Mouse (Mus musculus): ENCODE results near the gene Chrm3. TPM values are rescaled to one million over a fixed set of nuclear protein-coding genes. Genes with fewer than 3 reads are reported as not detected.
"Not testable (repeated sequence)": the region's sequence is repeated elsewhere in the genome, so short reads cannot be mapped to it uniquely, and the experiment has no call there.

Chrm3 gene
- under 1 TPM; 0.25 to 0.33 TPM for total RNA-seq (2021)
- long read RNA-seq, experiment 1 = 0 reads
- long read RNA-seq, experiment 2, partial matches to known transcripts = 0 of 1 reads
- long read RNA-seq, experiment 2, other reads (novel, unspliced or antisense) = 1 of 1 reads

GRCm38 (mm10) chr13:10360777-10361176 is at the start of gene Chrm3:
TSS of gene Chrm3 (minus strand) at chr13:10360847.
- peak; percentile 22 to 25 for DNase-seq

DNA sequence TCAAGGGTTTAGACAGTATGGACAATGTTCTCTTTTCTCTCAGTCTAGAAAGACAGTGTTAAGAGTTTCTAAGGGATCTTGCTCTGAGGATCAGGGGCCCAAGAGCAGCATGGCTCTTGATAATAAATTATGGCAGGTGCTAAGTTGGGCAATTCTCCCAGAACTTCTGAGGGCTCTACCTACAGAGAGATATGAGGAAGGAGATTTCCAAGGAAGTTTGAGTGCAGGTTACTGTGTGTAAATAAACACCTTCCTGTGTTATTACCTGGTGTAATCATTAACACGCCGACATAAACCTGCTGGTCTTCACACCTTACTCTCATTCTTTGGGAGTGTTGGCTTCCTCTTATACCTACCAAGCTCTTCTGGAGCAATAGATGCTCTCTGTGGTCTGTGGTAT is 33.7 kb upstream of the Chrm3 start:
- intact Hi-C loops (cut with DNase I) = no loop called here
- no peak for DNase-seq

More at GRCm38 (mm10) chr13:10360777-10361176, at the start of gene Chrm3:
- intact Hi-C loops (cut with DNase I) = no loop called here

- intact Hi-C loops (cut with DNase I); DNase-seq: not testable (repeated sequence)
Measured at GRCm38 (mm10) chr13:10375487-10375886, 14.8 kb upstream of the Chrm3 start.

- DNase-seq = peak in 1 of 2 experiments; percentile 15
- intact Hi-C loops (cut with DNase I) = no loop called here
Measured at GRCm38 (mm10) chr13:10360199-10360694, 400 bp downstream of the Chrm3 start.

DNA sequence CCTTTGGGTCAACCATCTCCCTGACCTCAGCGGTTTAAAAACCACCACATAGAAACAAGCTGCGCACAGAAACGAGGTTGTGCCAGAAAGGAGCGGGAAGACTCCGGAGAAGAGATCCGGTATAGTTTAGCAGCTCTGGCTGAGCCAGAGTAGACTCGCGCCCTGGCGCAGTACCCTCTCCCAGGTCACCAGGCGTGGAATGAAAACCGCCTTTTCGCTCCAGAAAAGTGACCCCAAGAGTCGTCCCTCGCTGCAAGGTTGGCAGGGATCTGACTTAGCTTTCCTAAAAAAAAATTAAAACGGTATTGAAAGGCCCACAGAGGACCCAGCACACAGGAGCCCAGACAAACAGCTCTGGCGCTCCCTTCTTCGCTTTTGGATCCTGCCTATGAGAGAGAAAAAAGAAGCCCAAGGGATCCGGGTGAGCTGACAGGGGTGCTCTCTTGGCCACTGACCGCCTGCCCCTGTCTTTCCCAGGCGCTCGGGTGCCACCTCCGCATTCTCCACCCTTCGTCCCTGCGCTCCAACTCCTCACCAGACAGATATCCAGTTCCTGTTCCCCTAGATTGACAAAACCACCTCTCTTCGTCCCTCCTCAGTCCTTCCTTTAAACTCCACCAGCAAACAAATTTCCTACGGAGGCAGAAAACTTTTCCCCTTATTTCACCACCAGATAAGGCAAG is 990 bp downstream of the Chrm3 start:
- intact Hi-C loops (cut with DNase I) = no loop called here

DNA sequence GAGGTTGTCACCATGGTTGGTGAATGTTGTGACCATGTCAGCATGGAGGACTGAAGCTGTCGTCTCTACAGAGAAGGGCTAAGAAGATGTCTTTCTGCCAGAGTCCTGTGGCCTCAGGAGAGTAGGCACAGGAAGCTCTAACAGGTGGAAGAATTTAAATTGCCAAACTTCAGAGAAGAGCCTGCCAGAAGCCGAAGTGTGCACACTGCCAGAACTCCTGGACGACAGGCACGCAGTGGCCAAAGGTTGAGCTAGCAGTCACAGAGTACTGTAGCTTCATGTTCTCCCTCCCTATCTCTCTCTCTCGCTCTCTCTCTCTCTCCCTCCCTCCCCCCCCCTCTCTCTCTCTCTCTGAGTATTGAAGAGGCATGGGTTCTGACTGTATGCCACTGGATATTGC is 4.9 kb downstream of the Chrm3 start:
- DNase-seq = no peak
- intact Hi-C loops (cut with DNase I) = no loop called here

More for the DNA sequence above, 990 bp downstream of the Chrm3 start:
- DNase-seq = peak in 1 of 2 experiments; percentile 12

DNA sequence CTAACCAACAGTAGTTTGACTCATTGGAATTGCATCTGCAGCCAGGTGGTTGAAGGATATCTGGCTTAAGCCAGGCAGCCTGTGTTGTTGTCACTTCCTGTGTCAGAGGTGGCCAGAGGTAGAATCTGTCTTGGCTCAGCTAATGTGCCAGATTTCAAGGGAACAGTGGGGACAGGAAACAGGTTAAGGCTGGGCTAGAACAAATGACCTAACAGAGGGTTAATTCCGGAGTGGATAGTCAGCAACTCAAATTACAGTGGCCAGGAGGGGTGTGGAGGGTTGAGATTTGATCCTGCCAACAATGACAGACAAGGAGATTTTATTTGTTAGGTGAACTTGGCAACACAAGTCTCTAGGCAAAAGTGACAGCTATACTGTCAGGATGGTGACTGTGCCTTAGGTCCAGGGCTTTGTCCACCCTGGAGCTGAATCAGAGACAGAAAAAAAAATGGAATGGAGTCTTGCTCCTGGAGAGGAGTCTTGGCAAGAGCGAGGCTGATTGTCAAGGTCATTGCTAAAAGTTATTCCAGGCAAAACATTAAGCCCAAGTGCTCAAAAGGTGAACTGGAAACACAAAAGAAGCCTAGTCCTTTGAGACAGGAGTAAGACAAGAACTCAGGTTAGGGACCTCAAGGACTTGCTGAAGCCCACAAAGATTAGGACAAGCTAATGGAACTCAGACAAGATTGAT is 5.6 kb downstream of the Chrm3 start:
- no peak for DNase-seq
- intact Hi-C loops (cut with DNase I) = no loop called here

GRCm38 (mm10) chr13:10352141-10352540 is 8.5 kb downstream of the Chrm3 start:
- DNase-seq = no peak
- intact Hi-C loops (cut with DNase I) = no loop called here

DNA sequence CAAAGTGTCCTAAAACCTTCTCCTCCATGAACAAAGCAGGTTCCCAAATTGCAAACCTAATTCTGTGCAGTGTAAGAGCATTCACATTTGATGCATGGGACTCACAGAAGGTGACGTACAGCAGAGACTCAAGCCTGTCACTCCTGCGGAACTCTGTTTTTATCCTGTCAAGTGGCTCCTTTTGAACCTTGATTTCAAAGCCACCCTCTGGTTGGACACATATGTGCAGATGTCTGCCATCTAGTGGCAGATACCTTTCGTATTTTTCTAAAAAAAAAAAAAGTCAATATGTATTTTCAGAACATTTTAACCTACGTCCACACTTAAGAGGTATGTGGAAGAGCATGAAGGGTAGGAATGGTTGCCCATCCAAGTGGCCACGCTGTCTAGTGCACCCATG is 16.3 kb downstream of the Chrm3 start:
- no peak for DNase-seq
- intact Hi-C loops (cut with DNase I) = no loop called here

DNA sequence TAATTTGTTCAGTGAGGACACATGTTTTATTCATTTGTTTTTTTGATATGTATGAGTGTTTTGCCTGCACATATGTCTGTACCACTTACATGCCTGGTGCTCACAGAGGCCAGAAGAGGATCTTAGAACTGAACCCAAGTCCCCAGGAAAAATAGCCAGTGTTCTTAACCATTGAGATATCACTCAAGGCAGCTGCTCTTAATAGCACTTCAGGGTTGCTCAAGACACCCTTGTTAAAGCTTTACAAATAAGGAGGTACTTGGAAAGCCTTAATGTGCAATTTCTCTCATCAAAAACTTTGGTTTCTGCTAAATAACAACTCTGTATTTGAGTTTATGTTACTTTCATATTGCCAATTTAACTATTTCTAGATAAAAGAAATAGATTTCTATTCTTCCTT is 25.1 kb downstream of the Chrm3 start:
- intact Hi-C loops (cut with DNase I) = no loop called here
- DNase-seq = no peak

- intact Hi-C loops (cut with DNase I) = no loop called here
- DNase-seq = no peak
Measured at GRCm38 (mm10) chr13:10332762-10333161, 27.9 kb downstream of the Chrm3 start.

GRCm38 (mm10) chr13:10309811-10310210 is 50.8 kb downstream of the Chrm3 start:
- intact Hi-C loops (cut with DNase I) = no loop called here
- no peak for DNase-seq

DNA sequence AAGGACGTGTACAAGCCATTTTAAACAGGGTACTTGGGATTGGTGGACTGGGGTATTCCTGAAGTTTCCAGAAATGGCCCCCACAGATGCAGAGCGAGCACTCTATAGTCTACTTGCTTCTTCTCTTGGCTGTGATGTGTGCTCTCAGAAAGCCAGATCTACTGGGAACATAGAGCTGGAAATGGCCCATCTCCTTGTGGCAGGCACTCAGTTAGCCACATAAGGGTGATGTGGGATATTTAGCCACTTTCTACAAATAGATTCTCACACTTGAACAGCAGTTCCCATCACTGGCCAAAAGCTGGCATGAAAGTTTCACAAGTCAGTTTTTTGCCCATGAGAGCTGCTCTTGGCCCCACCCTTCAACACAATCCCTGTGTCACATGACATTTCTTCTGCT is 65.5 kb downstream of the Chrm3 start:
- intact Hi-C loops (cut with DNase I) = no loop called here
- DNase-seq = no peak

DNA sequence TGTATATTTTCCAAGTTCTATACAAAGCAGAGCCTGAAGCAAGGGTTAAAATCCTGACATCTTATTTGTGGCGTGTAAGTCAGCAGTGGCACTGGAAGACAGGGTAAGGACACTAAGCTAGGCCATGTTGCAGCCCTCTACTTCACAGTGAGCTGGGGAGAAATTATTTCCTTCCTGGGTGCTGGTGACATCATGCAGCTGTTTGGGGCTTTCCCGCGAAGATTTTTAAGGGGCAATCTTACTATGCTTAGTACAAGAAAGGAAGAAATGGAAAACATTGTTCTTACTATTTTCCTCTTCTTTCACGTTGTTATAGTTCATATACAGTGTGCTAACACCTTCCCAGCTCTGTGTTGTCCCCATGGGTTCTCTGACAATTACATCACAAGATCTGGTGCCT is 76.3 kb downstream of the Chrm3 start:
- intact Hi-C loops (cut with DNase I) = no loop called here
- no peak for DNase-seq

DNA sequence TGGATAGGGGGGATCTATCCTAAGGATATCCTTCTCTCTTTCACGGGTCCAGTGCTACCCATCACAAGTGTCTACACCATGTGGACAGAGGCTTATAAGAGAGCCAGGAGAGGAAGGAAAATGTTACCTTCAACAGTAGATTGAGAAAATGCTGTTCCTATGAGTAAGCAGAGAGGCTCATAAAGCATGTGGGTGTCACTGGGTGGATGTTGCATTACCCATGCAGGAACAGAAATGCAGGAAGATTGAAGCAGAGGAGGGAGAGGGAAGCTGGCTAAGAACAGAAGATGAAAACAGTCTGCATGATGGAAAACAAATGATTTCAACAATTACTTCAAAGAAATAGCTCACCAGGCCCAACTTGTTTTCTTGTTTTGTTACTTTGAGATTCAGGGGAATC is 85.7 kb downstream of the Chrm3 start:
- intact Hi-C loops (cut with DNase I) = no loop called here
- no peak for DNase-seq

GRCm38 (mm10) chr13:10263784-10264183 is 96.9 kb downstream of the Chrm3 start:
- DNase-seq = no peak
- intact Hi-C loops (cut with DNase I) = no loop called here

- no peak for DNase-seq
- intact Hi-C loops (cut with DNase I) = no loop called here
Measured at GRCm38 (mm10) chr13:10253049-10253448, 107.6 kb downstream of the Chrm3 start.

- no peak for DNase-seq
- intact Hi-C loops (cut with DNase I) = no loop called here
Measured at GRCm38 (mm10) chr13:10251499-10252179, 109.0 kb downstream of the Chrm3 start.

DNA sequence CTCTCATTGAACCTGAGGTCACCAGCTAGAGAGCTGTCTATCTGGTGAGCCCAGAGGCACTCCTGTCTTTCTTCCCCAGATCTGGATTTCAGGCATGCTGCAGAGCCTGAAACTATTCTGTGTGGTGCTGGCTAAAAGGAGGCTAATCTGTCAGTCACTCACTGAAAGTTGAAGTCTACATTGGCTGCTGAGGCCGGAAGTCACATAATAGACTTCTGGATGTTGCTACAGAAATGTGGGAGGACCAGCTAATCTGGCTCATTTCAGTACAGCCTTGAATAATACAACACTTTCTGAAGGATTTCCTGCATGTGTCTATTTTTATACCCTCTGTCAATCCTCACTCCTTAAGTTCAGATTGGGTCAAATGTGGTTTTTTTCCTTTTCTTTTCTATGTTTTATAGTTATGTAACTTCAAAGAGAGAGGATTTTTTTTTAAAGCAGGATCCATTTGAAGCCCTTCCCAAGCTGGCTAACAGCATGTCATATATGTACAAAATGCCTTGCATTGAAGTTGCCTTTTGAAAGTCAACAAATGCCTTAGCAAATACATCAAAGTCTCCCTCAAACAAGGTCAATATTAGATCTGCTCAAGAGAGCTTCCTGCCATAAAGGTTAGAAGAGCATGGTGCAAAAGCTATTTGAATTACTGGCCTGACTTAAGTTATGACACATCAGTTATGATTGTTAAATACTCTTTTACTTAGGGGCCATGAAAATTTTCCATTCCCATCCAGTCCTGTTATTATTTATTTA is 116.2 kb downstream of the Chrm3 start:
- intact Hi-C loops (cut with DNase I) = no loop called here
- no peak for DNase-seq

DNA sequence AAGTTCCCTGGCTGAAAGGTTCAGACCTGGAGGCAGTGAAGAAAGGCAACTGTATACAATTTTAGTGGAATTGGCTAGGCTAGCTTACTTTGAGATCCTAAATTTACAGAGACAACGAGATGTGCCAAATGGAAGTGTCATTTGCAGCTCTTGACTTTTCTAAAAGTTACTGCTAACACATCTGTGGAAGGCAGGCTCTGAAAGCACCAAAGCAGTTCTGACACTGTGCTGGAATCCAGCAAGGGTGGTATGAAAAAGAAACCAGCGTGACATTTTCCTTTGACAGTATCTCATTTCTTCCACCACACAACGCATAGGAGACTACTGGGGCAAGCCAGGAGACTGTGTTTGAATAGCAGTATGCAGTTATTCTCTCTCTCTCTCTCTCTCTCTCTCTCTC is 120.4 kb downstream of the Chrm3 start:
- DNase-seq = no peak
- intact Hi-C loops (cut with DNase I) = no loop called here
